Mouse (Mus musculus) stomach, postnatal 0 days (tissue): ENCODE measurements around the gene Zbtb2. TPM values are rescaled to one million over a fixed set of nuclear protein-coding genes. Genes with fewer than 3 reads are reported as not detected.

Experiments used
- ATAC-seq: fragments of 200-750 bp; cut with Nextera tagmentation; 2 replicates; pipeline ENCODE4 v1.8.0; 2017; ENCODE audit not compliant: low FRiP score, low TSS enrichment
- DNase-seq: peaks from one replicate; pipeline ENCODE4 v3.0.0-alpha.2; 2016; ENCODE audit warnings: low spot score
- H3K27ac ChIP-seq: fragments of 300-500 bp; sonication (generic); replicated peaks from 2 replicates; pipeline ENCODE4 v1.5.1; 2014; ENCODE audit warnings: mild to moderate bottlenecking, control low read depth
- H3K27me3 ChIP-seq: fragments of 300-500 bp; sonication (generic); 2 replicates; pipeline ENCODE4 v1.6.1; 2014; ENCODE audit warnings: low read length; ENCODE audit not compliant: control insufficient read depth, insufficient read depth
- H3K36me3 ChIP-seq: fragments of 300-500 bp; sonication (generic); 2 replicates; pipeline ENCODE4 v1.6.1; 2014; ENCODE audit warnings: low read length, mixed read lengths; ENCODE audit not compliant: control insufficient read depth, insufficient read depth
- H3K4me1 ChIP-seq: fragments of 300-500 bp; sonication (generic); replicated peaks from 2 replicates; pipeline ENCODE4 v1.6.1; 2014; ENCODE audit warnings: antibody characterized with exemption; ENCODE audit not compliant: control insufficient read depth, insufficient read depth
- H3K4me2 ChIP-seq: fragments of 300-500 bp; sonication (generic); replicated peaks from 2 replicates; pipeline ENCODE4 v1.6.1; 2014; ENCODE audit warnings: low read depth, mild to moderate bottlenecking, control low read depth, moderate library complexity
- H3K4me3 ChIP-seq: fragments of 300-500 bp; sonication (generic); 2 replicates; pipeline ENCODE4 v1.5.1; 2014; ENCODE audit warnings: low read depth, low read length, control low read depth
- H3K9ac ChIP-seq: fragments of 300-500 bp; sonication (generic); 2 replicates; pipeline ENCODE4 v1.6.1; 2014; ENCODE audit warnings: mild to moderate bottlenecking, low read length, control low read depth, mixed read lengths
- H3K9me3 ChIP-seq: fragments of 300-500 bp; sonication (generic); 2 replicates; pipeline ENCODE4 v1.6.1; 2016; ENCODE audit warnings: low read length; ENCODE audit not compliant: control insufficient read depth
- CTCF ChIP-seq: IDR thresholded peaks from 2 replicates; pipeline ENCODE4 v1.5.1; 2016; ENCODE audit warnings: antibody characterized with exemption, low read depth, mild to moderate bottlenecking, moderate library complexity
- EP300 ChIP-seq: optimal IDR thresholded peaks from 2 replicates; pipeline ENCODE3; 2016; ENCODE audit warnings: antibody characterized with exemption
- WGBS: fragments of 180-500 bp; shearing (Covaris S2); extraction: QIAGEN DNeasy Blood & Tissue Kit; methylation state at CpG from one replicate; pipeline ENCODE4 v1.1.7; 2014; 5-methylcytosine and 5-hydroxymethylcytosine counted together
- polyA plus RNA-seq: library from polyadenylated mRNA; unstranded; fragments of >200 nt; fragmentation: Nextera tagmentation; extraction: Ambion mirVana; gene quantifications from 2 replicates; pipeline ENCODE4 v1.2.1, GENCODE M21; 2015

The Zbtb2 gene
- polyA plus RNA-seq, 1 experiment from 2014 or later, result 5.3 TPM

DNA sequence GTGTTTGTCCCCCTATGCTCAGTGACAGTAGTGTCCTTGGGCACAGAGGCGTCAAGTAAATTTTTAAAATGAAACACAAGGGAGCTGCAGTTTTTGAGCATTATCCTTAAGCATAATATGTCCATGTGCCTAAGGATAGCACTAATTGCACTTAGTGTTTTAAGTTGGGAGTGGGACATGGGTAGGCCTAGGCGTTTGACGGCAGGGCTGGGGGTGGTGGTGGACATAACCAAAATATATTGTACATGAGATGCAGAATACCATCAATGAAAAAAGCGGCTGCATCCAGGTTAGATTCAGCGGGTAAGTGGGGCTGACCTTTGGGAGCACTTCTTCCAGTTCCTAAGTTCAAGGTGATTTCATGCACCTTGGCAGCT lies 43.8 kb upstream of the Zbtb2 start:
- Histone ChIP-seq H3K27me3 (no peaks in the 10 kb centered on the region), H3K4me3 (peak overlapping the region; percentile 69), H3K27ac (peak overlapping the region; percentile 70), H3K9me3 (no peaks in the 10 kb centered on the region), H3K4me2 (peak overlapping the region; percentile 77), H3K9ac (peak overlapping the region; percentile 65), H3K4me1 (no peaks in the 10 kb centered on the region), H3K36me3 (peaks cover 3% of the 10 kb centered on the region; the same call in 1 of the 2 replicates)
- WGBS, result 8% methylated on average over 5 of the region's 5 CpGs
- no peak for DNase-seq
- no peak; the same call in 1 of the 2 replicates for ATAC-seq
- no peak for TF ChIP-seq EP300
- no peak for TF ChIP-seq CTCF

DNA sequence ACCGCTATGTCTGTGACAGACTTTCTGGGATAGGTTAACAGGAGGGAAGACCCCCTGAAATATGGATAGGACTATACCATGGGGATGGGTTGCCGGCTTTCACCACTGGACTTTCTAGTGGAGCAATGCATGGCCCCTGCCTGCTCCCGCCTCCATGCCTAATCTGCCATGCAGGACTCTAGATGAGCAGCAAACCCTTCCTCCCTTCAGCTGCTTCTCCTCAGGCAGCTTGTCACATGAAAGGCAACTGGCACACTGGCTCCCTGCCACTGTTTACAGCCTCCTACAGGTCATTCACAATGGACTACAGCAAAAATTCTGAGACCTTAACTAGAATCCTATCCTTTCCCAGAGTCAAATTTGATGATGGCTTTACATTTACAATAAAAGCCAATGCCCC lies 42.9 kb upstream of the Zbtb2 start:
- DNase-seq (no peak), ATAC-seq (no peak)
- no peak overlapping the region for H3K4me3 ChIP-seq
- no peak overlapping the region; the same call in 1 of the 2 replicates for H3K4me2 ChIP-seq
- 89% methylated on average over 3 of the region's 3 CpGs for WGBS
- H3K9me3 ChIP-seq, result no peaks in the 10 kb centered on the region
- no peak for TF ChIP-seq EP300
- no peak; the same call in 1 of the 2 replicates for TF ChIP-seq CTCF
- no peaks in the 10 kb centered on the region for H3K4me1 ChIP-seq
- no peaks in the 10 kb centered on the region for H3K27me3 ChIP-seq
- H3K9ac ChIP-seq, result no peak overlapping the region
- H3K27ac ChIP-seq, result no peak overlapping the region
- H3K36me3 ChIP-seq, result peaks cover 3% of the 10 kb centered on the region; the same call in 1 of the 2 replicates

DNA sequence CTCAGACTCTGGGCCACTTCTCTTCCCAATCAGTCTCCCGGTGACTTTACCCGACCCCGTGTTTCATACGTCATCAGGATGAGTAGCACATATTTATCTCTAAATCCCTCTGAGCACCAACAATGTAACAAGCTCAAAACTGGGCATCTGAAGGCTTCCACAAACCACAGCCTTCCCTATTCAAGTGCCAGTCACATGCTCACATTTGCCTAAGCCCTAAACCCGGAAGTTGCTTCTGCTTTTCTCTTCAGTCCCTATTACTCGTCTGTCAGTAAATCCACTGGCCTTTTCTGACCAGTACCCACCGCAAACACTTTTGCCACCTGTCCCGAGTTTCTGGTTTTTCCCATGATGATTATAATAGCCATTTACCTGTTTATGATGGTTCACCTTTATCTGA lies 42.5 kb upstream of the Zbtb2 start:
- 80% methylated on average over 8 of the region's 8 CpGs for WGBS
- no peak overlapping the region for H3K9ac ChIP-seq
- no peaks in the 10 kb centered on the region for H3K9me3 ChIP-seq
- no peak for ATAC-seq
- H3K4me1 ChIP-seq, result no peaks in the 10 kb centered on the region
- DNase-seq, result no peak
- H3K4me3 ChIP-seq, result no peak overlapping the region
- TF ChIP-seq EP300, result no peak
- no peak for TF ChIP-seq CTCF
- no peak overlapping the region for H3K4me2 ChIP-seq
- no peaks in the 10 kb centered on the region for H3K27me3 ChIP-seq
- peaks cover 3% of the 10 kb centered on the region for H3K36me3 ChIP-seq
- no peak overlapping the region for H3K27ac ChIP-seq

DNA sequence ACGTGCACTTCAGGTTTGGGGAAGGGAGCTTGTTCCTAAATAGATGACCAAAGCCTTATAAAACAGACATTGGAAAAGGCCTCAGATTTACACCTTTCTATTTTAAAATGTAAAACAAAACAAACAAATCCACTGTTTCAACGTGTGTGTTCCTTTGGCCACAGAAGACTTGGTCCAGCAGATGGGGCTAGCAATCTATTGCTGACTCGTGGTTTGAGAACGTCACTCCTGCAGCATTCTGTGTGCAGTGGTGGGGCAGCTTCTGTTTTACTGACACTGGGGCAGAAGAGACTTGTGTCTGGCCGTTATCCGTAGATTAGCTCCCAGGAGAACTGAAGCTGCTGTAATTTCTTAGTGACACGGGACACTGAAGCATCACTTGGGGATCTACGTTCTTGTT lies 37.3 kb upstream of the Zbtb2 start:
- Histone ChIP-seq H3K9me3 (no peaks in the 10 kb centered on the region), H3K9ac (no peak overlapping the region), H3K36me3 (peaks cover 6% of the 10 kb centered on the region), H3K4me1 (no peaks in the 10 kb centered on the region), H3K4me3 (no peak overlapping the region), H3K27me3 (no peaks in the 10 kb centered on the region), H3K27ac (no peak overlapping the region), H3K4me2 (no peak overlapping the region)
- DNase-seq, result no peak
- ATAC-seq, result no peak
- WGBS, result 68% methylated on average over 8 of the region's 8 CpGs
- TF ChIP-seq EP300 (no peak), CTCF (peak; percentile 61)

DNA sequence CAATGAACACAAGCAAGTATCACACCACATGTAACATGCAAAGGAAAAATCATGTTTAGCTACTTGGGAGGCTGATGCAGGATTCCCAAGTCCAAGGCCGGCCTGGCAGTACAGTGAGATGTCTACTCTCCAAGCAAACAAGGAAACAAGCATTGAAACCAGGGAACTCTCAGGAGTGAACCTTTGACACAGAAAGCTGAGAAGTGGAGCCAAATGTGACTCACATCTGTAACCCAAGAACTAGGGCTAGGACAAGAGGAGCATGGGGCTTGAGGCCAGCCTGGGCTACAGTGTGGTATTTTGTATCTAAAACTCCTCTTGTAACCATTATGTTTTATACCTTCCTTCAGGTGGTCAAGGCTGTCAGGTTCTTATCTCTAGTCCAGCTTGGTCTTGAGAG lies 19.3 kb upstream of the Zbtb2 start:
- Histone ChIP-seq H3K9ac (no peak overlapping the region), H3K4me2 (no peak overlapping the region), H3K4me3 (no peak overlapping the region), H3K4me1 (no peaks in the 10 kb centered on the region), H3K9me3 (no peaks in the 10 kb centered on the region), H3K36me3 (peaks cover 7% of the 10 kb centered on the region; the same call in 1 of the 2 replicates), H3K27me3 (no peaks in the 10 kb centered on the region), H3K27ac (no peak overlapping the region)
- WGBS, result 78% methylated on average over 1 of the region's 1 CpGs
- TF ChIP-seq CTCF (no peak), EP300 (no peak)
- DNase-seq, result no peak
- ATAC-seq, result peak; percentile 78

DNA sequence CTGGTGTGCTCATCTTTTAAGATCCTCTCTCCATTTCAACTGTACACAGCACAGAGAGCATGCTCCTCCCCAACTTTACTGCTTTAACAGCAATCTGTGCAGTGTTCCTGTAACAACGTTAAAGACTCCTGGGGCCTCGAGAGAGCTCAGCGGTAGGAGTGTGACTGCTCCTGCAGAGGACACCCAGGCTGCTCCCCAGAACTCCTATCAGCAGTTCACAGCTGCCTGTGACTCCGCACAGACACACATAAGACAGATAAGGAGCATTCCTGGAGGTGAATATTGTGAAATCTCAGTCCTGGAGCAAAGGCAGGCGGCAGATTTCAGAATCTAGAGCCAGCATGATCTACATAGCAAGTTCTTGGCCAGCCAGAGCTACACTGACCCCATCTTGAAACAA lies 17.6 kb upstream of the Zbtb2 start:
- DNase-seq, result no peak
- no peaks in the 10 kb centered on the region for H3K4me1 ChIP-seq

More for the DNA sequence above, 17.6 kb upstream of the Zbtb2 start:
- ATAC-seq, result no peak
- H3K9me3 ChIP-seq, result no peaks in the 10 kb centered on the region
- 70% methylated on average over 5 of the region's 5 CpGs for WGBS
- no peak overlapping the region for H3K4me2 ChIP-seq
- H3K27me3 ChIP-seq, result no peaks in the 10 kb centered on the region
- TF ChIP-seq EP300, result no peak
- no peak for TF ChIP-seq CTCF
- H3K9ac ChIP-seq, result no peak overlapping the region
- peaks cover 8% of the 10 kb centered on the region; the same call in 1 of the 2 replicates for H3K36me3 ChIP-seq
- H3K4me3 ChIP-seq, result no peak overlapping the region
- H3K27ac ChIP-seq, result no peak overlapping the region
